Mouse (Mus musculus): ENCODE measurements around the gene Ift80.

DNA sequence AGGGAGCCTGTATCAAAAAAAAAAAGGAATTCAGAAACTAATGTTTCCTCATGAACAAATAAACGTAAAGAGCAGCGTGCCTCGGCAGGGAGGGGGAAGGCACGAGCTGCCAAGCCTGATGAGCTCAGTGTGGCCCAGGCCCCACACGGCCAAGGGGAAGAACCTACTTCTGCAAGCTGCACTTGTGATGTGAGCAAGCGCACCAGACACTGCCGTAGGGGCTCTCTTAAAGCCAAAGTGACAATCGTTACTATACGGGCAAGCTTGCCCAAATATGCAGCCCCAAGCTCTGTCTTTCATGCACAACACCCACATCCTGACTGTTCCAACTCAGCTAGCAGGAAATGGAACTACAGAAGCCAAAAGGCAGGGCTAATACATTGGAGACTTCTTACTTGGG lies 23.5 kb downstream of the Ift80 start:
- TF ChIP-seq EP300 (IDR thresholded peaks at IDR 0.05; ENCODE audit: low read depth) (no peak), CTCF (IDR thresholded peaks at IDR 0.05; ENCODE audit: low read depth) (no peak)

Measured in liver, postnatal 0 days (tissue).